Mouse (Mus musculus) small intestine, adult 2 months (tissue): ENCODE results near the gene Zfyve28. TPM values are rescaled to one million over a fixed set of nuclear protein-coding genes. Genes with fewer than 3 reads are reported as not detected.
A peak's percentile ranks its signal among the peaks of the same experiment; 100 is the strongest.

Experiments
- H3K27ac ChIP-seq: fragments of 200-500 bp; 2 replicates; pipeline ENCODE4 v1.5.1; 2012; ENCODE audit warnings: low read depth, low read length, control low read depth, inconsistent platforms; ENCODE audit not compliant: insufficient read depth
- H3K27me3 ChIP-seq: fragments of 200-500 bp; 2 replicates; pipeline ENCODE4 v1.6.1; 2012; ENCODE audit warnings: mild to moderate bottlenecking, moderate library complexity, low read length, inconsistent platforms; ENCODE audit not compliant: control insufficient read depth, insufficient read depth
- H3K36me3 ChIP-seq: fragments of 200-500 bp; 2 replicates; pipeline ENCODE4 v1.6.1; 2012; ENCODE audit warnings: mild to moderate bottlenecking, low read length, control low read depth, inconsistent platforms; ENCODE audit not compliant: control insufficient read depth, insufficient read depth
- H3K4me1 ChIP-seq: fragments of 200-500 bp; 2 replicates; pipeline ENCODE4 v1.6.1; 2012; ENCODE audit warnings: low read length, inconsistent platforms, mixed read lengths; ENCODE audit not compliant: control insufficient read depth, insufficient read depth, insufficient read length
- H3K4me3 ChIP-seq: fragments of 200-500 bp; 2 replicates; pipeline ENCODE4 v1.5.1; 2012; ENCODE audit warnings: low read depth, mild to moderate bottlenecking, control low read depth, inconsistent platforms, low read length, moderate library complexity
- CTCF ChIP-seq: fragments of 200-500 bp; IDR thresholded peaks from 2 replicates; pipeline ENCODE4 v1.5.1; 2012; ENCODE audit warnings: low read depth, mild to moderate bottlenecking, control low read depth, inconsistent platforms, low read length, moderate library complexity, mixed read lengths; ENCODE audit not compliant: insufficient replicate concordance, insufficient read length; ENCODE audit errors: extremely low read depth
- POLR2A ChIP-seq: fragments of 200-500 bp; IDR thresholded peaks from 2 replicates; pipeline ENCODE4 v1.6.1; 2012; ENCODE audit warnings: low read depth, mild to moderate bottlenecking, control low read depth, inconsistent platforms, low read length, moderate library complexity
- WGBS: fragments of 180-500 bp; shearing (Covaris S2); methylation state at CpG from one replicate; pipeline ENCODE4 v1.1.7; 2018; 5-methylcytosine and 5-hydroxymethylcytosine counted together
- polyA plus RNA-seq: library from polyadenylated mRNA; depleted of rRNA; stranded (reverse); fragments of >200 nt; gene quantifications from 2 replicates; pipeline ENCODE4 v1.2.3, GENCODE M21; 2012

The Zfyve28 gene
- polyA plus RNA-seq, 1 experiment = 1.7 TPM

- H3K4me3 ChIP-seq = no peak overlapping the region
- H3K36me3 ChIP-seq = no peaks in the 10 kb centered on the region
- 0 out of 2 replicates have a peak overlapping the region, but pooled peaks have one; percentile 1 for H3K27ac ChIP-seq
- peaks cover 2% of the 10 kb centered on the region for H3K4me1 ChIP-seq
- no peaks in the 10 kb centered on the region for H3K27me3 ChIP-seq
- 62% methylated on average over 4 of the region's 4 CpGs for WGBS
- no peak for TF ChIP-seq POLR2A
- no peak for TF ChIP-seq CTCF
Observed at GRCm38 (mm10) chr5:34249132-34249531, 39.1 kb downstream of the Zfyve28 start.

- WGBS = 90% methylated on average over 3 of the region's 3 CpGs
- H3K4me1 ChIP-seq = peaks cover 7% of the 10 kb centered on the region
- H3K4me3 ChIP-seq = no peak overlapping the region
- no peak overlapping the region for H3K27ac ChIP-seq
- H3K36me3 ChIP-seq = no peaks in the 10 kb centered on the region
- no peaks in the 10 kb centered on the region for H3K27me3 ChIP-seq
- TF ChIP-seq CTCF (no peak), POLR2A (no peak)
Observed at GRCm38 (mm10) chr5:34246443-34246842, 41.8 kb downstream of the Zfyve28 start.

GRCm38 (mm10) chr5:34243062-34243461, 45.2 kb downstream of the Zfyve28 start:
- H3K4me3 ChIP-seq = no peak overlapping the region
- 87% methylated on average over 5 of the region's 5 CpGs for WGBS
- peaks cover 5% of the 10 kb centered on the region; the same call in 1 of the 2 replicates for H3K4me1 ChIP-seq
- no peaks in the 10 kb centered on the region for H3K36me3 ChIP-seq
- no peak for TF ChIP-seq CTCF
- no peak for TF ChIP-seq POLR2A
- H3K27me3 ChIP-seq = no peaks in the 10 kb centered on the region
- H3K27ac ChIP-seq = no peak overlapping the region

GRCm38 (mm10) chr5:34242224-34242963, 45.9 kb downstream of the Zfyve28 start:
- no peak for TF ChIP-seq CTCF
- no peak for TF ChIP-seq POLR2A
- peak overlapping the region; percentile 20; the same call in 1 of the 2 replicates for H3K27ac ChIP-seq

GRCm38 (mm10) chr5:34238444-34238843, 49.8 kb downstream of the Zfyve28 start:
- H3K4me1 ChIP-seq = peaks cover 8% of the 10 kb centered on the region; the same call in 1 of the 2 replicates
- no peak for TF ChIP-seq POLR2A
- TF ChIP-seq CTCF = no peak
- no peaks in the 10 kb centered on the region for H3K27me3 ChIP-seq
- no peaks in the 10 kb centered on the region for H3K36me3 ChIP-seq
- 84% methylated on average over 6 of the region's 6 CpGs for WGBS
- H3K27ac ChIP-seq = no peak overlapping the region
- H3K4me3 ChIP-seq = no peak overlapping the region

More at GRCm38 (mm10) chr5:34242224-34242963, 45.9 kb downstream of the Zfyve28 start:
- Histone ChIP-seq H3K4me1 (peaks cover 5% of the 10 kb centered on the region; the same call in 1 of the 2 replicates), H3K4me3 (no peak overlapping the region), H3K27me3 (no peaks in the 10 kb centered on the region), H3K36me3 (no peaks in the 10 kb centered on the region)
- 35% methylated on average over 15 of the region's 15 CpGs for WGBS

GRCm38 (mm10) chr5:34235898-34236420, 52.3 kb downstream of the Zfyve28 start:
- TF ChIP-seq CTCF (peak; percentile 85; the same call in 1 of the 2 replicates), POLR2A (no peak)
- Histone ChIP-seq H3K27me3 (no peaks in the 10 kb centered on the region), H3K4me1 (peaks cover 10% of the 10 kb centered on the region; the same call in 1 of the 2 replicates), H3K27ac (no peak overlapping the region), H3K4me3 (no peak overlapping the region), H3K36me3 (no peaks in the 10 kb centered on the region)
- 56% methylated on average over 10 of the region's 10 CpGs for WGBS

- no peak overlapping the region for H3K27ac ChIP-seq
- no peak for TF ChIP-seq POLR2A
- no peak for TF ChIP-seq CTCF
- 77% methylated on average over 4 of the region's 4 CpGs for WGBS
- no peaks in the 10 kb centered on the region for H3K27me3 ChIP-seq
- H3K36me3 ChIP-seq = no peaks in the 10 kb centered on the region
- no peak overlapping the region for H3K4me3 ChIP-seq
- peaks cover 10% of the 10 kb centered on the region; the same call in 1 of the 2 replicates for H3K4me1 ChIP-seq
Observed at GRCm38 (mm10) chr5:34235056-34235455, 53.2 kb downstream of the Zfyve28 start.
